Mouse (Mus musculus): ENCODE data around the gene S100a16. TPM values are rescaled to one million over a fixed set of nuclear protein-coding genes. Genes with fewer than 3 reads are reported as not detected.

The S100a16 gene
- total RNA-seq, 2 experiments from 2014 or later: 64.0 to 66.5 TPM

DNA sequence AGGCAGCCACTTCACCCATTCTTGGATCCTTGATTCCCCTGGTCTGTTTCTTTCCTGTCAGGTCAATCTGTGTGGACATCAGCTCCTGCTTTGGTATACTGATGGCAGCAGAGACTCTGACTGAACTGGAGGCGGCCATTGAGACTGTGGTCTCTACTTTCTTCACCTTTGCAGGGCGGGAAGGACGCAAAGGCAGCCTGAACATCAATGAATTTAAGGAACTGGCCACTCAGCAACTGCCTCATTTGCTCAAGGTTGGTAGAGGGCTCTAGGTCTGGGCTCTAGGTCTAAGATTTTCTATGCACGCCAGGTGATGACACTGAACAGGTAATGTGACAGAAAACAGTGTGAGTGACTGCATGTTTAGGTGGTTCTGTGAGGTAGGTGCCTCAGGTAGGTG is 21.3 kb upstream of the S100a16 start:
- DNase-seq: no peak
- intact Hi-C loops (cut with DNase I): no loop called here

DNA sequence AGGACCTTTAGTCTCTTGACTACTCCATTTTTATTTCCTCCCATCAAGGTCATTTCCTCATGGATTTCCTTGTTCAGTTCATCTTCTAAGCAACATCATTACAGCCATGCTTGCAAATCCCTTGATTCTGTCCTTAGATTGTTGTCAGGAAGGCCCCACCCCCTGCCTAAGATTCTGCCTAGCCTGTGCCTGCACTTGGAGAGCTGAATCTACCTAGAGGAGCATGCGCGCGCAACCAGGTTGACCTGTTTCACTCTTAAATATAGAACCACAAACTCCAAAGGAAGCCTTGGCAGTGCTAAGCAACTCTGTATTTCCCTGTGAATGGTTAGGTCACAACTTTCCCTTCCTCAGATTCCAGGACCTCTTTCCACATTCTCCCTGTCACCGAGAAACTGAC is 19.3 kb upstream of the S100a16 start:
- no peak for DNase-seq
- intact Hi-C loops (cut with DNase I): no loop called here

DNA sequence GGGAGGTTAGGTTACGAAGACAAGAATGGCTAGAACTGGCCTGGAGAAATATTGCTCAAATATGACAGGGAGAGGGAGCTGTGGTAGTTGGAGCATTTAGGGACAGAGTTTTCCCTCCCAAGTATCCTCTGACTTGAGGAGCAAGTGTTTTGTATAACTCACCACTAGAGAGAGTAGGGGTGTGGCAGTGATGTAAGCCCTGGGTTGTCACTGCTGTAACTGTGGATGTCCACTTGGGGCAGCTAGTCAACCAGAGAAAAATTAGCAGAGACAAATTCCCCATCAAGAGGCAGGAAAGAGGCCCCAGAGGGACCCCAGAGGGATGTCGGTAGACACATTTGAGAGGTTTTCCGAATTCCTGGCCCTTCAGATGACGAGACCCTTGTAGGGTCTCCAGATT is 11.6 kb upstream of the S100a16 start:
- intact Hi-C loops (cut with DNase I): loop anchor here (1.0 to 5.0 kb wide), 3 partner anchors 59 to 182 kb away; no protein-coding TSS in a partner anchor
- DNase-seq: peak in 1 of 2 experiments; percentile 49

DNA sequence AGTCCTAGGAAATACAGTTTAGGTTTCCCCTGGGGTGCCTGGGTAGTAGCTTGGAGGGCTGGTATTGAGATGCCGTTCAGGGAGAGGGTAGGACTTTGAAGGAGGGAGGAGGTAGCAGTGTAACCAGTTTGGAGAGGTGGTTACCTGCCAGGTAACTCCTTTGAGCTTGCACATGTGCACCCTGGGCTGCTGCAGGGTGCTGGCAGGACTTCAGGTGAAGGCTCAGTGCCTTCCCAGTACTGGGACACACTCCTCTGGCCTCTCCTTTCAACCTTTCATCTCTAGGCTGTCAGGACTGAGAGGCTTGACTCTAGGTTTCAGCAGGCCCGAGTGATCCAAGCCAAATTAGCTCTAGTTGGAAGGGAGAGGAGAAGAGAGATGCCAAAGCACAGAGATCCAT is 11.0 kb upstream of the S100a16 start:
- no peak for DNase-seq
- intact Hi-C loops (cut with DNase I): loop anchor here (2.0 to 5.0 kb wide), 2 partner anchors 127 to 181 kb away; no protein-coding TSS in a partner anchor

DNA sequence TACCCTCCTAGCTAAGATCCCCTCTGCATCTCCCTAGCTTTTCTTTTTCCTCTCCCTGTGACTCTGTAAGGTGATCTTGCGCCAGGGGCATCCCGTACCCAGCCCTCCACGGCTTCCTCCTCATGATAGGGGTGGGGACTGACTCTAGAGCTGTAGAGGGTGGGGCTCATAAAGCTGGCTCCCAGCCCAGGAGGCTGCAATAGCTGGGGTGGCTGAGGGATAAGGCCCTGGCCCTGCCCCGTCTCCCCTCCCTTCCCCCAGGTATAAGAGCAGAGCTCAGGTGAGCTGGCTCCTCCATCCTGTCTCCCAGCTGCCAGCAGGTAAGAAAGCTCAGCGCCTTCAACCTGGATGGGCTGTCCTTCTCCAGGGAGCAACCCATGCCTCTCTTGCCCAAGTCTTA is 10.5 kb upstream of the S100a16 start, which contains the start of gene S100a14:
S100a14 (plus strand) TSS at position 277 of the 400 bp plus-strand sequence.
- DNase-seq: no peak
- intact Hi-C loops (cut with DNase I): loop anchor here (2.0 to 5.0 kb wide), 2 partner anchors 126 to 181 kb away; no protein-coding TSS in a partner anchor

DNA sequence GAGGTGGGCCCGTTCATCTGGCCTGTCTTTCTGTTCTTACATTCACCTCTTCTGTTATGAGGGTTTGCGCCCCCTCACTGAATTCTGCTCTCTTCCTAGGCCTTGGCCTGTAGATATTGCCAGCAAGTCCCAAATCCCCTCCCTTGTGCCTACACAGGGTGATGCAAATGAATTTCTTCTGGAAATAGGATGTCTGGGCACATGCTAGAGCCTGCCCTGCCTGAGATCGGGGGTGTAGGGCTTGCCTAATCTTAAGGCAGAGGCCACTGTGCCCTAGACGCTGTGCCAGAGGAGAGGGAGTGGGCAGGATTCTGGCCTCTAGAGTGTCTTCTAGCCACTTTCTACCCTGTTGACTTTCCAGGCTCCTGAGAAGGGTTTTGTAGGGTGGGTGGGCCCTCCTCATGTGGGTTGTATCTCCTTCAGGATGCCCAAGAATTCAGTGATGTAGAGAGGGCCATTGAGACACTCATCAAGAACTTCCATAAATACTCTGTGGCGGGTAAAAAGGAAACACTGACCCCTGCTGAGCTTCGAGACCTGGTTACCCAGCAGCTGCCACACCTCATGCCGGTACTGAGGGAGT is 9.7 kb upstream of the S100a16 start:
- intact Hi-C loops (cut with DNase I): loop anchor here (2.0 to 5.0 kb wide), 2 partner anchors 125 to 180 kb away; no protein-coding TSS in a partner anchor
- DNase-seq: no peak

DNA sequence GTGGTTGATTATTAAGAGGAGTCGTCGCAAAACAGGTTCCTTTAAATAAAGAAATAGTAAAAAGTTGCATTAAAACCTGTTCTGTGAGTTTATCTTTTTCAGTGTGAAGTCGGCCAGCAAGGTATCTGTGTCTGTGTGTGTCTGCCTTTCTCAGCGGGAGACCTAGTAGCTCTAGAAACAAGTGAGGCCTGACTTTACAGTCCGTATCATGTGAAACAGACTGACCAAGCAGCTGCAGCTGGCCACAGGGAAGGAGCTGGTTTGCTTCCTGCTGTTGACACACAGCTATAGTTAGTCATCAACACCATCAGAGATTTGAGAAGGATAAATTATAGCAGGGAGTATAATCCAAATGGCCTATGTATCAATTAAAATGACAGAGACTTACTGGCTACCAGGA is 5.3 kb upstream of the S100a16 start:
- DNase-seq: no peak
- intact Hi-C loops (cut with DNase I): no loop called here

DNA sequence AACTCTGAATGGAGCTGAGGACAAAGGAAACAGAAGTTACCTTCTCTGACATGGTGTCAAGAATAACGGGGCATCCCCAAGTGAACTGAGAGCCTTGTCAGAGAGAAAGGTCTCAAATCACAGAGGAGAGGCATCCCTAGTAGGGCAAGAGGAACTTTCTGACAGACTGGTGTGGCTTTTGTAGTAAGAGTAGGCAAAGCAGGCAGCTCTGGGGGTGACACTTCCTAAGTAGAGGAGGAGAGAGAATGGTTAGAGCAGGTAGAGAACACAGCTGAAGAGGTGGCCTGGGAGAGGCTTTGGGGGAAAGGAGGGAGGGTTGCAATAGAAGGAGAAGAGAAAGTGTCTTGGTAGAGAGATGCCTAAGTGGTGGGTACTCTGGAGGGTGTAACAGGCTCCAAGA is 1.6 kb upstream of the S100a16 start:
- DNase-seq: no peak
- intact Hi-C loops (cut with DNase I): no loop called here

DNA sequence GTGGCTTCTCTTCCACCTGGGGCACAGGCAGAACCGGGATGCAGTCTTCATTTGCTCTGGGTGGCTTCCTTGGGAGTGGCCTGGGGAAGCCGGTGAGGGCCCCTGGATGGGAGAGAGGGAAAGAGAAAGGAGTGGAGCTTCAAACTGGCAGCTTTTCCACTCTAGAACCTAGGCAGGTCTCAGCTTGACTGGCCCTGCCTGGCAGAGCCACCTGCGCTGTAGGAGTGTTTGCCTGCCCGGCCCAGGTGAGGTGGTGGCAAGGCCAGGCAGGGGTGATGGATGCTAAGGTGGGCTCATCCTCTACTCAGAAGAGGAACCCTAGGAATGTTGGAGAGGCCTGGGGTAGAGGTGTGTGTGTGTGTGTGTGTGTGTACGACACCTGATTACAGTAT is 847 bp downstream of the S100a16 start:
- no peak for DNase-seq
- intact Hi-C loops (cut with DNase I): no loop called here

DNA sequence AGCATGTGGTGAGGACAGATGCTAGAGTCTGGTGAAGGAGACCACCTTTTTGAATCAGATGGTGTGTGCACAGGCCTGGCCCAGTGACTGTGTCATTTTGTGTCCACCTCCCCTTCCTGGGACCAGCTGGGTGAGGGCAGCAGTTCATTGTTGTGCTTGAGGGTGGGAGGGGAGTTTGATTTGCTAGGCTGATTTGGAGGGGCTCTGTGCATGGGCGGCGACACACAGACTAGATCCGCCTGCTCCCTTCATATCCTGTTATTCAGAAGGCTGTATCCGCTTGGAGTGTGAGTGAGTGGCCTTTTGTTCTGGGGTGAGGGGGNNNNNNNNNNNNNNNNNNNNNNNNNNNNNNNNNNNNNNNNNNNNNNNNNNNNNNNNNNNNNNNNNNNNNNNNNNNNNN is 3.9 kb downstream of the S100a16 start:
- intact Hi-C loops (cut with DNase I): loop anchor here (5.0 kb wide), 1 partner anchor 41 kb away; no protein-coding TSS in a partner anchor
- DNase-seq: peak; percentile 44 to 58

DNA sequence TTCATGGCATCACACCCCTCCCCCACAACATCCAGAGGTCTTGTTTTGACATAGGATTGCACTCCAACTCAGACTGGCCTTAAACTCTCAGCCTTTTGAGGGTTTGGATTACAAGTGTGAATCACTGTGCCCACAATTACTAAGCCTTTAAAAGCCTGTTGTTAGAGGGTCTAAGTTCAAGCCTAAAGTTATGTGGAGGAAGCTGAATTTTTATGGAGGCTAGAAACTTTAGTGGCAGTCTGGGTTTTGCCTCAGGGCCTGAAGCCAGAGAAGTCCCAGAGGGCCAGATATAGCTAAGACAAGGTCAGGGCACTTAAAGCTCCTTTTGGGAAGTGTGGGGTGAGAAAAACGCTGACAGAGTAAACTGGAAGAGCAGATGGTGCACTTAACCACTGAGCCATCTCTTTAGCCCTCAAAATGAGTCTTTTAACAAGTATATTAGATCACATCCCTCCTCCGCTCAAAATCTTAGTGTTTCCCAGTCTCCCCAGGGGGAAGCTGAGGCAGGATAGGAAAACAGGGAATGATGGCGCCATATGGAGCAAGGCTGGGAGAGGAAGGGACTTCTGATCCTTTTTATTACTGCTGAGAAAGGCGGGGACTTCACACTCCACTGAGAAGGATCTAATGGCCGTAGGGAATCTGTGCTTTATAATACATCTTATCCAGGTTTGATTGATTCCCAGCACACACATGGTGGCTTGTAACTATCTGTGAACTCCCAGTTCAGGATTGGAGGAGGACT is 12.8 kb downstream of the S100a16 start:
- no peak for DNase-seq

DNA sequence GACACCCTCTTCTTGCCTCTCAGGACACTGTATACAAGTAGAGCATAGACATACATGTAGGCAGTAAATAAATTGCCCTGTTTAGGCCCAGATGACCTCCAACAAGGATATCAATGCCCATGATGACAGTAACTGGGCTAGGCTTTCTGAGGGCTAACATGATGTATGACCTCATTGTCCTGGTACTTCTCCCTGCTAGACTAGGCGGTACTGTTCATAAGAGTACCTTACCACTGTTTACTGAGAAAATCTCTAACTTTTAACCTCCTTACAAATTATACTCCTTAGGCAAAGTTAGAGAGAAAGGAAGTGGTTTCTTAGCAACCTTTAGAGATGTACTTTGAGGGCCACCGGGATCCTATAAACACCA is 13.4 kb downstream of the S100a16 start:
- intact Hi-C loops (cut with DNase I): no loop called here
- no peak for DNase-seq

More for the DNA sequence above, 12.8 kb downstream of the S100a16 start:
- intact Hi-C loops (cut with DNase I): no loop called here

DNA sequence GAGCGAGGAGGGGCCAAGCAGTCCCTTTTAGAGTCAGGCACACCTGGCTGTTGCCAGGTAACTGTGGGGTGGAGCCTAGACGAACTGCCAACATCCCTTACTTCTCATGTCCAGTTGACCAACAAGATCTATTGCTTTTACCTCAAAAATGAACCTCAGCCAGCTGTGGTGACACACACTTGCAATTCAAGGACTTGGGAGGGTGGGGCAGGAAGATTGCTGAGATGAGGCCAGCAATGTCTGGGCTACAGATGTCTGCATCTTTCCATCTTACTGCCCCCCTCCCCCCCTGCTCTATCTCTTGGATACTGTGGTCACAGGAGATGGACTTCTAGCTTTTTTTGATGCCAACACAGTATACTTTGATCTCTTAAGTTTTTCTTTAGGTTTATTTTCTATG is 15.2 kb downstream of the S100a16 start:
- DNase-seq: no peak
- intact Hi-C loops (cut with DNase I): no loop called here

DNA sequence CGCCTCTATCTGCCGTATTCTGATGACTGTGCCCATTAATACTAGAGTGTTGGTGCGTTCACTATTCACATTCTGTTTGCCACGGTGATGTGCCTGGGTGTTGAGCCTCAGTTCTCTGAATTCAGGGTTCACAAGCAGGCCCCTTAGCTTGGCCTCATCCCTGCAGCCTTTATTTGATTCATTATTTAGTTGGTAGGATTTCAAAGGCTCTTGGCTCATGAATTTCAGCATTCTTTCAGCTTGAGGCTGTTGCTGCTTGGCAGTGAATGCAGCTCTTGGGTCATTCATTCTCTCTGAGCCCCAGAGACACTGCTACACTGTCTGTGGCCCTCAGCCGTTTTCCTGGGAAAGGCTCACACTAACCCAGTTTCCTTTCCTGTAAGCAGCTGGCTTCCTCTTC is 18.9 kb downstream of the S100a16 start:
- intact Hi-C loops (cut with DNase I): no loop called here
- no peak for DNase-seq

DNA sequence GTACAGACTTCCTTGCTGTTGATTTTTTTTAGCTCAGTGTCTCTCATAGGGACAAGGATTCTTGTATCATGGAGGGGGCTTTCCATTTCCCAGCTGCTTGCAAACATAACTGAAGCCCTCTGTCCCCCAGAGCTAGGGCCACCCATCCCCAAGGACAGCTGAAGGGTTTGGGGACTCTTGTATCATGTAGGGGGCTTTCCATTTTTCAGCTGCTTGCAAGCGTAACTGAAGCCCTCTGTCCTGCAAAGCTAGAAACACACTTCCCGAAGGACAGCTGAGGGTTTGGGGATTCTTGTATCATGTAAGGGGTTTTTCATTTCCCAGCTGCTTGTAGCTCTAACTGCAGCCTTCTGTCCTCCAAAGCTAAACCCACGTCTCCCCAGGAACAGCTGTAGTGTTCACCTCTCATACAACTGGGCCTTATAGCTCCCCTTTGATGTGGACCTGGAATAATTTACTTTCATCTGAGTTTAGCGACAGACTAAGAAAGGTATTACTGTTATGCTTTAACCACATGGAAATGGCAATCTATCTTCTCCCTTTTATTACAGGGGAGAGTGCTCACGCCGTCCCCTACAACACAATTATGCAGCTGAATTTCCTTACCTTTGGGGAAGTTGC is 23.1 kb downstream of the S100a16 start, which contains the start of gene S100a3:
S100a3 (plus strand) TSS at position 571 of the 621 bp plus-strand sequence.
- intact Hi-C loops (cut with DNase I): no loop called here
- no peak for DNase-seq

DNA sequence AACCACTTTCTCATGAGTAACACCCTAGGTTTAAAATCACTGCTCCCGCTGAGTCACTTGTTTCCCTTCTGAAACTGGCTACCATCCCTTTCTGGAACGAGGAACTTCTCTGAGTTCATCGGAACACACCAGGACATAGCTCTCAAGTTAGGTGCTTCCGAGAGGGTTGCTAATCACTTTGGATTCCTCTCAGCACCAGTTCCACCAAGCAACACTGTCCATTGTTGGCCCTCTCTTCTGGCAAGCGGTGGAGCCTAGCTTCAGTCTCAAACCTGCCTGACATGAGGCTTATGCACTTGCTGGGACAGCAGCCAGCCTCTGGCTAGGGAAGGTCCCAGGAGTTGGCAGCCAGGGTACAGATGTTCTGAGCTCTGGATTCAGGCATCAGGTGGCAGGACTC is 37.6 kb downstream of the S100a16 start:
- peak; percentile 38 to 57 for DNase-seq
- intact Hi-C loops (cut with DNase I): no loop called here

DNA sequence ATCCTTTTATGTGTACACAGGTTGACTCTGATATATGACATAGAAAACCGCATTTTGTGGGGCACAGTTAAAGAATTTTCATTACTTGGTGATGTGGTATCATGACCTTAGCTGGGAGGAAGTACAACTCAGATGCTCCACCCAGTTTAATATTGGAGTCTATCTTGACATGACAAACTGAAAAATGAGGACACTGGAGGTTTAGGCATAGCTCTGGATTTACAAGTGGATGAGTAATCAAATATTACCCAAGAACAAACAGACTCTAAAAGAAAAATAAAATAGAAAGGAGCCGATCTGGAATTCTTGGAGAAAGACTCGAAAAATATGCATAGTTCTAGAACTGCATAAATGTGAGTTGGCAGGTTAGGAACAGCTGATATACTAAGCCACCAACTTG is 38.3 kb downstream of the S100a16 start:
- no peak for DNase-seq
- intact Hi-C loops (cut with DNase I): no loop called here

DNA sequence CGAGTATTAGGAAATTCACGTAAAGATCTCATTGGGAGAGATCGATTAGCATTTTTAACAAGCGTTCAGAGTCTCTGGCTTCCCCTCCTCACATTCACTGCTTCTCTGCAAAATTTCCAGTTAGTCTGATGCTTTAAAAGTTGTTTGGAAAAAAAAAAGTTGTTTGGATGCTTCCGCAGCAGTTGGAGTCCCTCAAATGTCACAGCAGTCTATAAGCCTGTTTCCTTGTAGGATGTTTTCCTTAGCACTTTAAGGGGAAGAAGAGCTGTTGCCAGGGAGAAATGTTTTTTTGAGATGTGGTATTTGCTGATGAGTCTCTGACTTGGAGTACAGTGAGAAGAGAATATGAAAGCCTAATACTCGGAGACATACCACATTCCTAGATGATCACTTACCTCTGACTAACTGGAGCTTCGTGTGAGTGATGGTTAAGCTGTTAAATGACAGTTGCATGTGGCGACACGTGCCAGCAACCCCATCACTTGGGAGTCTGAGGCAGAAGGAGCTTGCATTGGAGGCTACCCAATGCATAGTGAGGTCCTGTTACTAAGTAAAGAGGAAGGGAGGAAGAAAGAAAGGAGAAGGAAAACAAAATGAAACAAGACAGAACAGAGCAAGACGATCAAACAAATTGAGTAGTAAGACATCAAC is 39.4 kb downstream of the S100a16 start:
- no peak for DNase-seq
- intact Hi-C loops (cut with DNase I): no loop called here

DNA sequence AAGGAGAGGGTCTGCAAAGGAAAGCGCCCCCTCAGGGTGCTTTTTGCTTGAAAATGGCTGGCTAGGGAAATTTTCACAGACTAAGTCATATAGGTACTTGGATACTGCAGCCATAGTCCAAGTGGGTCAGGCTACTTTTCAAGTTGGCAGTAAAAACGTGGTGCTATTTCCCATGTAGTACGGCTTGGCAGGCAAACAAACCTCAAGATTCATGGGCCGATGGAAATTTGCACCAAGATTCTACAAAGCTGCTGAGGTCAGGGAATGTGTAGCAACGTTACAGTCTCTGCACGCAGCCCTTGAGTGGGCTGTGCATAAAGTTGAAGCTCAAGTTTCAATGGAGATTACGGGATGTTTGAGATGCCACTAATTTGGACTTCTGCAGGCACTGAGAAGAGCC is 42.4 kb downstream of the S100a16 start:
- intact Hi-C loops (cut with DNase I): no loop called here

DNA sequence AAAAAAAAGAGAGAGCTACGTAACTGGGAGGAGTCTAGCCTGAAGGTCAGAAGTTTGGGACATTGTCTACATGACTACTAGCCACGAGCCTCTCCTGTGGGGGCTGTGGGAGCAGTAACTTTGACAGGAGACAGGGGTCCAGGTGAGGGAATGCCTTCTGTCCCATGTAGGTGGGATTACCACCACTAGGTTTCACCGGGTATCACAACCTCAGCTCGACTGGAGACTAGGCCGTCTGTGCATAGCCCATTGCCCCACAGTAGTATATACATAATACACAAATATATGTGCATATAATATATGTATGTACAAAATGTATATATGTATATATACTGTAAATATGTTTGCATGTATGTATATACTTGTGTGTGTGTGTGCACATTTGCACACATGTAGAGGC is 44.1 kb downstream of the S100a16 start:
- no peak for DNase-seq

More for the DNA sequence above, 42.4 kb downstream of the S100a16 start:
- no peak for DNase-seq

DNA sequence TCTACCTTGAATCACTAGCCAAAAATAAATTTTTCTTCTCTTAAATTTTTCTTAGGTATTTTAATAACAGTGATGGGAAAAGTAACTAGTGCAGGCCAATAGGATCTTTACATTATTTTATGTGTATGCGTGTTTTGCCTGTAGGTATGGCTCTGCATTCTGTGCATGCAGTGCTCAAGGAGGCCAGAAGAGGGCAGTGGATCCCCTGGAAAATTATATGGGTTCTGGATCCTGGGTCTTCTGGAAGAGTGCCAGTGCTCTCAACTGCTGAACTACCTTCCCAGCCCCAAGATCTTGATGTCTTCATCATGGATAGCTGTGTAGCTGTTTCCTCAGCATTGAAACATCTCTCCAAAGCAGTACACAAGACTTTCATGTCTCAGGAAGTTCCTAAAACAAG is 45.1 kb downstream of the S100a16 start:
- intact Hi-C loops (cut with DNase I): loop anchor here (5.0 kb wide), 1 partner anchor 40 kb away; no protein-coding TSS in a partner anchor
- DNase-seq: no peak

More for the DNA sequence above, 44.1 kb downstream of the S100a16 start:
- intact Hi-C loops (cut with DNase I): loop anchor here (5.0 kb wide), 1 partner anchor 39 kb away; no protein-coding TSS in a partner anchor
